Mouse (Mus musculus) heart, embryonic 12.5 days (tissue): ENCODE results near the gene Ace2. TPM values are rescaled to one million over a fixed set of nuclear protein-coding genes. Genes with fewer than 3 reads are reported as not detected.

Source experiments
- ATAC-seq: fragments of 200-750 bp; cut with Nextera tagmentation; 2 replicates; pipeline ENCODE4 v1.8.0; 2017; ENCODE audit warnings: moderate TSS enrichment, moderate library complexity; ENCODE audit not compliant: insufficient number of reproducible peaks, low FRiP score
- H3K27ac ChIP-seq: fragments of 300-500 bp; sonication (generic); 2 replicates; pipeline ENCODE4 v1.5.1; 2016; ENCODE audit warnings: mild to moderate bottlenecking, moderate library complexity; ENCODE audit not compliant: poor library complexity, severe bottlenecking
- H3K27me3 ChIP-seq: fragments of 300-500 bp; sonication (generic); replicated peaks from 2 replicates; pipeline ENCODE4 v1.6.1; 2016; ENCODE audit warnings: mild to moderate bottlenecking, moderate library complexity
- H3K36me3 ChIP-seq: fragments of 300-500 bp; sonication (generic); 2 replicates; pipeline ENCODE4 v1.6.1; 2016; ENCODE audit warnings: mild to moderate bottlenecking, moderate library complexity
- H3K4me1 ChIP-seq: fragments of 300-500 bp; sonication (generic); replicated peaks from 2 replicates; pipeline ENCODE4 v1.6.1; 2016; ENCODE audit warnings: mild to moderate bottlenecking
- H3K4me2 ChIP-seq: fragments of 300-500 bp; sonication (generic); 2 replicates; pipeline ENCODE4 v1.6.1; 2016; ENCODE audit warnings: mild to moderate bottlenecking, moderate library complexity
- H3K4me3 ChIP-seq: fragments of 300-500 bp; sonication (generic); 2 replicates; pipeline ENCODE4 v1.5.1; 2016; ENCODE audit warnings: mild to moderate bottlenecking
- H3K9ac ChIP-seq: fragments of 300-500 bp; sonication (generic); 2 replicates; pipeline ENCODE4 v1.6.1; 2016; ENCODE audit warnings: mild to moderate bottlenecking, moderate library complexity
- H3K9me3 ChIP-seq: fragments of 300-500 bp; sonication (generic); replicated peaks from 2 replicates; pipeline ENCODE4 v1.6.1; 2016; ENCODE audit warnings: mild to moderate bottlenecking, moderate library complexity
- WGBS: fragments of 180-500 bp; shearing (Covaris S2); methylation state at CpG from one replicate; pipeline ENCODE4 v1.1.7; 2016; 5-methylcytosine and 5-hydroxymethylcytosine counted together
- polyA plus RNA-seq: library from polyadenylated mRNA; unstranded; fragments of >200 nt; fragmentation: Nextera tagmentation; extraction: Ambion mirVana; gene quantifications from 2 replicates; pipeline ENCODE4 v1.2.1, GENCODE M21; 2016

Gene Ace2
- polyA plus RNA-seq: 0.17 and 0.18 TPM in 2 replicates

GRCm38 (mm10) chrX:164139032-164139431 is at the start of gene Ace2:
Gene Ace2 (plus strand): TSS chrX:164139332.
- H3K4me2 ChIP-seq: no peak within 1 kb of the TSS
- H3K27me3 ChIP-seq: no peaks in the 10 kb centered on the region
- 78% methylated on average over 2 of the region's 2 CpGs for WGBS
- no peaks in the 10 kb centered on the region for H3K36me3 ChIP-seq
- ATAC-seq: no peak
- no peaks in the 10 kb centered on the region for H3K4me1 ChIP-seq
- no peaks in the 10 kb centered on the region for H3K9me3 ChIP-seq
- no peak within 1 kb of the TSS for H3K9ac ChIP-seq
- no peak within 1 kb of the TSS for H3K27ac ChIP-seq
- no peak within 1 kb of the TSS for H3K4me3 ChIP-seq

- Histone ChIP-seq H3K27me3 (no peaks in the 10 kb centered on the region; the same call in 1 of the 2 replicates), H3K4me2 (no peak overlapping the region), H3K9me3 (no peaks in the 10 kb centered on the region), H3K36me3 (no peaks in the 10 kb centered on the region), H3K4me1 (peaks cover 6% of the 10 kb centered on the region; the same call in 1 of the 2 replicates), H3K9ac (no peak overlapping the region), H3K27ac (no peak overlapping the region), H3K4me3 (no peak overlapping the region)
- no peak for ATAC-seq
- 79% methylated on average over 11 of the region's 11 CpGs for WGBS
Measured at GRCm38 (mm10) chrX:164089916-164090315, 49.2 kb upstream of the Ace2 start.

- no peak overlapping the region for H3K4me3 ChIP-seq
- 36% methylated on average over 7 of the region's 7 CpGs for WGBS
- H3K4me1 ChIP-seq: peaks cover 6% of the 10 kb centered on the region; the same call in 1 of the 2 replicates
Measured at GRCm38 (mm10) chrX:164092300-164093169, 46.6 kb upstream of the Ace2 start.

GRCm38 (mm10) chrX:164093435-164093834 is 45.7 kb upstream of the Ace2 start:
- no peak overlapping the region for H3K9ac ChIP-seq
- no peak overlapping the region for H3K4me3 ChIP-seq
- peaks cover 6% of the 10 kb centered on the region; the same call in 1 of the 2 replicates for H3K4me1 ChIP-seq
- ATAC-seq: no peak
- no peak overlapping the region for H3K4me2 ChIP-seq
- H3K27me3 ChIP-seq: peaks cover 4% of the 10 kb centered on the region; the same call in 1 of the 2 replicates
- no peaks in the 10 kb centered on the region for H3K9me3 ChIP-seq
- H3K36me3 ChIP-seq: no peaks in the 10 kb centered on the region
- H3K27ac ChIP-seq: no peak overlapping the region
- 77% methylated on average over 5 of the region's 5 CpGs for WGBS

More at GRCm38 (mm10) chrX:164092300-164093169, 46.6 kb upstream of the Ace2 start:
- H3K9ac ChIP-seq: no peak overlapping the region
- peaks cover 4% of the 10 kb centered on the region; the same call in 1 of the 2 replicates for H3K27me3 ChIP-seq
- no peak overlapping the region for H3K4me2 ChIP-seq
- H3K27ac ChIP-seq: peak overlapping the region; percentile 29; the same call in 1 of the 2 replicates
- no peaks in the 10 kb centered on the region for H3K9me3 ChIP-seq
- H3K36me3 ChIP-seq: no peaks in the 10 kb centered on the region
- peak; percentile 42; the same call in 1 of the 2 replicates for ATAC-seq

- Histone ChIP-seq H3K27ac (no peak overlapping the region), H3K36me3 (no peaks in the 10 kb centered on the region), H3K9me3 (no peaks in the 10 kb centered on the region), H3K9ac (no peak overlapping the region), H3K27me3 (peaks cover 4% of the 10 kb centered on the region; the same call in 1 of the 2 replicates), H3K4me1 (peaks cover 6% of the 10 kb centered on the region; the same call in 1 of the 2 replicates), H3K4me3 (no peak overlapping the region), H3K4me2 (no peak overlapping the region)
- no peak for ATAC-seq
- WGBS: 66% methylated on average over 2 of the region's 2 CpGs
Measured at GRCm38 (mm10) chrX:164095838-164096237, 43.3 kb upstream of the Ace2 start.

GRCm38 (mm10) chrX:164101483-164101882 is 37.6 kb upstream of the Ace2 start:
- H3K36me3 ChIP-seq: no peaks in the 10 kb centered on the region
- no peak overlapping the region for H3K4me2 ChIP-seq
- H3K9ac ChIP-seq: no peak overlapping the region
- no peak overlapping the region for H3K4me3 ChIP-seq
- no peak overlapping the region for H3K27ac ChIP-seq
- no peaks in the 10 kb centered on the region for H3K27me3 ChIP-seq
- H3K4me1 ChIP-seq: 0 out of 2 replicates have a peak, but pooled peaks cover 4% of the 10 kb centered on the region
- no peaks in the 10 kb centered on the region for H3K9me3 ChIP-seq
- ATAC-seq: no peak

- ATAC-seq: no peak
- Histone ChIP-seq H3K4me3 (no peak overlapping the region), H3K9ac (no peak overlapping the region), H3K9me3 (no peaks in the 10 kb centered on the region), H3K27me3 (no peaks in the 10 kb centered on the region), H3K4me2 (no peak overlapping the region), H3K4me1 (0 out of 2 replicates have a peak, but pooled peaks cover 4% of the 10 kb centered on the region), H3K36me3 (no peaks in the 10 kb centered on the region), H3K27ac (no peak overlapping the region)
- WGBS: 80% methylated on average over 7 of the region's 7 CpGs
Measured at GRCm38 (mm10) chrX:164102198-164102597, 36.9 kb upstream of the Ace2 start.

GRCm38 (mm10) chrX:164102656-164103055 is 36.5 kb upstream of the Ace2 start:
- ATAC-seq: no peak
- Histone ChIP-seq H3K36me3 (no peaks in the 10 kb centered on the region), H3K27ac (no peak overlapping the region), H3K4me1 (0 out of 2 replicates have a peak, but pooled peaks cover 4% of the 10 kb centered on the region), H3K4me3 (no peak overlapping the region), H3K9me3 (no peaks in the 10 kb centered on the region), H3K4me2 (no peak overlapping the region), H3K9ac (no peak overlapping the region), H3K27me3 (no peaks in the 10 kb centered on the region)
- WGBS: 56% methylated on average over 6 of the region's 6 CpGs

GRCm38 (mm10) chrX:164111146-164111545 is 28.0 kb upstream of the Ace2 start:
- no peak for ATAC-seq
- Histone ChIP-seq H3K9me3 (no peaks in the 10 kb centered on the region), H3K27ac (no peak overlapping the region), H3K27me3 (no peaks in the 10 kb centered on the region), H3K4me1 (no peaks in the 10 kb centered on the region), H3K9ac (no peak overlapping the region), H3K36me3 (no peaks in the 10 kb centered on the region), H3K4me3 (no peak overlapping the region), H3K4me2 (no peak overlapping the region)
- 59% methylated on average over 3 of the region's 3 CpGs for WGBS

GRCm38 (mm10) chrX:164113744-164114143 is 25.4 kb upstream of the Ace2 start:
- no peaks in the 10 kb centered on the region for H3K4me1 ChIP-seq
- no peak overlapping the region for H3K9ac ChIP-seq
- 75% methylated on average over 6 of the region's 6 CpGs for WGBS
- H3K4me3 ChIP-seq: no peak overlapping the region
- H3K9me3 ChIP-seq: no peaks in the 10 kb centered on the region
- no peak for ATAC-seq
- no peaks in the 10 kb centered on the region for H3K36me3 ChIP-seq
- no peaks in the 10 kb centered on the region for H3K27me3 ChIP-seq
- no peak overlapping the region for H3K27ac ChIP-seq
- no peak overlapping the region for H3K4me2 ChIP-seq

GRCm38 (mm10) chrX:164123942-164124341 is 15.2 kb upstream of the Ace2 start:
- no peak overlapping the region for H3K27ac ChIP-seq
- ATAC-seq: no peak
- 82% methylated on average over 3 of the region's 3 CpGs for WGBS
- no peaks in the 10 kb centered on the region for H3K27me3 ChIP-seq
- H3K4me3 ChIP-seq: no peak overlapping the region
- H3K36me3 ChIP-seq: no peaks in the 10 kb centered on the region
- no peaks in the 10 kb centered on the region for H3K9me3 ChIP-seq
- 0 out of 2 replicates have a peak, but pooled peaks cover 4% of the 10 kb centered on the region for H3K4me1 ChIP-seq
- no peak overlapping the region for H3K4me2 ChIP-seq
- H3K9ac ChIP-seq: no peak overlapping the region
